Mouse (Mus musculus) adipocyte (in vitro differentiated cells): Measurements from ENCODE around the gene Mettl5.
A peak's percentile ranks its signal among the peaks of the same experiment; 100 is the strongest.
"Not testable (repeated sequence)": the region's sequence is repeated elsewhere in the genome, so short reads cannot be mapped to it uniquely, and the experiment has no call there.

Source experiments
- DNase-seq: peaks from one replicate; pipeline ENCODE4 v3.0.0-alpha.2; 2016; ENCODE audit warnings: low spot score

The Mettl5 gene

GRCm38 (mm10) chr2:69885451-69886305 is at the start of gene Mettl5:
Gene Mettl5, minus strand, starts transcription at chr2:69885615.
- DNase-seq: peak; percentile 87

DNA sequence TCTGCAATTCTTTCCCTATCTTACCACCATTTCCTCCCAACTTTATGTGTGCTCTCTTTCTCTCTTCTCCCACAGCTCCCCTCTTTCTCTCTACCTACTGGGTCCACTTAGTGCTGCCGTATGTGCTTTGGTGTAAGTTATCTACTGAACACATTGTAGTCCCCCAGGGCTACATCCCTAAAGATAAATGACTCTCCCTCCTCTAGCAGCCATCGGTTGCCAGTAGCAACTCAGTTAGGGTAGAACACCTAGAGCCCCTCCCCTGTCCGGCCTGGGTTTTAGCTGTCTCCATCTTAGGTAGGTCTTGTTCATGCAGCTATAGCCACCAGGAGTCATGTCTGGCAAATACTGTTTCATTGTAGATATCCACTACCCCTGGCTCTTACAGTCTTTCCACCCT is 39.5 kb upstream of the Mettl5 start:
- no peak for DNase-seq

GRCm38 (mm10) chr2:69917301-69917700 is 31.9 kb upstream of the Mettl5 start:
- no peak for DNase-seq

DNA sequence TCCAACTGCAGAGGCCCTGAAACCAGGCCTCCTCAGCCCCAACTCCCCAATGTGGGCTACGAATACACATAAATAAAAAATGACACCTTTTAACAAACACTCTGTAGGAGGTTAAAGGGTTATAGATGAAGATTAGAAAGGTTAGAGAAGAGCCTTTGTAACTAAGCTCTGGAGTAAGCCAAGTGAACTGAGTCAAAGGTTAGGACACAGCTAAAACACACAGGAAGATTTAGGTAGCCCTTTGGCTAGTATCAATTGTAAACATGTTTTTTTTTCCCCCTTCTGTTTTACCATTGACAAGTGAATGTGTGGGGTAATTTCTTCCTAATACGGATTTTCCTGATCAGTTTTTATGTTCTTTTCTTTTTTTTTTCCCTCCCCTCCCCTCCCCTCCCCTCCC is 27.4 kb upstream of the Mettl5 start:
- DNase-seq: no peak

DNA sequence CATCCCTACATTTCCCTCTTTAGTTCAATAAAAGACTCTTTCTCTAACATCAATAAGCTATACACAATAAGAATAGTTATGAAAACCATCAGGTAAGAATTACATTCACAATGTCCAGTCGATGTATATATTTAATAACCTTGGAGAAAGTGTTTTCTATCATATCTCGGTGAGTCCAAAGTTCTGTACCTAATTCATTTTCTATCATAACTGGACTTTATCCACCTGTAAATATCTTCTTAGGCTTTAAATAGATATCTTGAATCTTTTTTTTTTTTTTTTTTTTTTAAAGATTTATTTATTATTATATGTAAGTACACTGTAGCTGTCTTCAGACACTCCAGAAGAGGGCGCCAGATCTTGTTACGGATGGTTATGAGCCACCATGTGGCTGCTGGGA is 22.0 kb upstream of the Mettl5 start:
- not testable (repeated sequence) for DNase-seq

DNA sequence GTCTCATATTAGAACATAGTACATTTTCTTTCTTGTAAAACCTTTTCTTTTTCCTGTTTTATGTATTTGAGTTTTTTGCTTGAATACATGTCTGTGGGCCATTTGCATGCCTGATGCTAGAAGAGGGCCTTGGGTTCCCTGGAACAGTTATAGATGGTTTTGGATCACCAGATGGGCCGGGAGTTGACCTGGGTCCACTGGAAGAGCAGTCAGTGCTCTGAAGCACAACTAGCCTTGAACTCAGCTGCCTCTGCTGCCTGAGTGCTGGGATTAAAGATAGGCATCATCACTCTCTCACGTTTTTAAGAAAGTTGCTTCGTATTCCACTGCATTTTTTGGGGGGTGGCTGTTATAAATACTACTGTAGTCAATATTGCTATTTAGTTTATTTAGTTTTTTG is 18.1 kb upstream of the Mettl5 start:
- DNase-seq: no peak

DNA sequence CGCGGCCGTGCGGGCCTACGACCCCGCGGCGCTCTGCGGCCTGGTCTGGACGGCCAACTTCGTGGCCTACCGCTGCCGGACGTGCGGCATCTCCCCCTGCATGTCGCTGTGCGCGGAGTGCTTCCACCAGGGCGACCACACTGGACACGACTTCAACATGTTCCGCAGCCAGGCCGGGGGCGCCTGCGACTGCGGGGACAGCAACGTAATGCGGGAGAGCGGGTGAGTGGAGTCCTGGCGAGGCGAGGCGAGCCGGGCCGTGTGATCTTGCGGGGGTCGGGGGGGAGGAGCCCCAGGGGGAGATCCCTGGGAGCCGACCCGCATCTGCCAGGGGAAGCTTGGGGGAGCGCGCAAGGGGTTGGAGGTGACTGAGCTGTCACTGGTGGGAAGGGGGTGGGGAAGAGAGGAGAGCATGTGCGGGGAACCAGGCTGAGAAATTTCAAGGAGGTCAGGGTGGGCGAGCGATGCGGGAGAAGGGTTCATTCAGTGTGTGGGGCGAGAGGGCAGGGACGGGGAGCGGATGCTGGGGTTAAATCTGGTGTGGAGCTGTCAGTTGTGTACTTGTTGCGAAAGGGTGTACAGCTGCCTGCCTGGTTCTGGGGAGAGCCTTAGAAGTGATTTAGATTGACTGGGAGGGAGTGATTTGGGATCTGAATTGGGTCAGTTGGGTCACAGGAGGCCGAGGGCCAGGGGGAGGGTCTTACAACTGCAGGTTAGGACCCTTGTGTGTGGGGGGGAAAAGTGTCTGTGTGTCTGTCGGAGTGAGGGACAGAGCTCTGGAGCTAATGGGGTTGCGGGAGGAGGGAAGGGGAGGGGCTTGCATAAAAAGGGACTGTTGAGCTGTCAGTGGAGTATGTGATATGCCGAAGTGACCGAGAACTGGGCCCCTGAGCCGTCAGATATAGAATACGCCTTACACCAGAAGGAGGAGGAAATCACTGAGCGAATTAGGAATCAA is 12.5 kb upstream of the Mettl5 start:
- peak; percentile 73 for DNase-seq

GRCm38 (mm10) chr2:69897039-69897617 is 11.7 kb upstream of the Mettl5 start, which contains the start of gene Ubr3:
Gene Ubr3, plus strand, starts transcription at chr2:69897246.
- DNase-seq: peak; percentile 96

DNA sequence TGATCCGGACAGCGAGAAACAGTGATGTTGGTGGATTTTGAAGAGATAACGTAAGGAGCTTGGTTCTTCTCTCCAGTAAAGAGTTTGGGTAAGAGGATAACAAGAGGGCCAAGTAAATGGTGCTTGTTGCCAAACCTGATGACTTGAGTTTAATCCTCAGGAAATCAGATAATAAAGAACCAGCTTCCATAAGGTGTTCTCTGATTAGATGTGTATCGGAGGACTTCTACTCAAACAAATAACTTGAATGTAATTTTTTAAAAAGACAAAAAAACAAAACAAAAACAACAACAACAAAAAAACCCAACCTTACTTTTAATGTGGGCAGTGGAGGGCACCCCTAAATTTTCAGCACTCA is 10.8 kb upstream of the Mettl5 start:
- peak; percentile 11 for DNase-seq

- DNase-seq: no peak
Measured at GRCm38 (mm10) chr2:69895502-69896223, 10.2 kb upstream of the Mettl5 start.

DNA sequence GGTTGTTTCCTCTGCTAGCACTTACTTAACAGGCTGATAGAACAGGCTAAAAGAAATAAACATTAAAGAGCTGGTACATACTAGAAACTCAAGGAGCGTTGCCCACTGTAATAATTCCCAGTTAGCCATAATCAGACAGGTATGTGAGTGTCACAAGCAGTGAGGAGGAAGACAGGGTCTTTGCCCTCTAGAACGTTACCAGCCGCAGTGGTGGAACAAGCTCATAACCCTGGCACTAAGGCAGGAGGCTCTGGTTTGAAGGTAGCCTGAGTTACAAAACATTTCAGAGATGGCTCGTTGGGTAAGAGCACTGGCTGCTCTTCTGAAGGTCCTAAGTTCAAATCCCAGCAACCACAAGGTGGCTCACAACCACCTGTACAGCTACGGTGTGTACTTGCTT is 8.5 kb upstream of the Mettl5 start:
- DNase-seq: no peak

GRCm38 (mm10) chr2:69893145-69893544 is 7.7 kb upstream of the Mettl5 start:
- no peak for DNase-seq

GRCm38 (mm10) chr2:69890843-69891242 is 5.4 kb upstream of the Mettl5 start:
- no peak for DNase-seq

DNA sequence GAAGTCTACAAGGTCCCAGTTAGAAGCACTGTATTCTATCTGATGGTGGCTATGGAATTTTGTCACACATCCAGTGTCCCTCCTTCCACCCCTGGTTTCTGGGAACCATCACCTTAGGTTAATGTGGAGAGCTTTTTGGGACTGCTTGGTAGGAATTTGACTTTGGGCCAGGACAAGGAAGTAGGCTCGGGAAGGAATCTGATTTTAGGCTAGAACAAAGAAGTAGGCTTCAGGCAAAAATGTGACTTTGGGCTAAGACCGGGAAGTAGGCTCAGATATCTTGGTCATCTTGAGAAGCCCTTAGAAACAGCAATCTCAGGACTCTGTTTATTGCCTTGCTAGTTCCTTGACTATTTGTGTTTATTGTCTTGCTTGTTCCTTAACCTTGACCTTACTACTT is 3.5 kb upstream of the Mettl5 start:
- DNase-seq: no peak

DNA sequence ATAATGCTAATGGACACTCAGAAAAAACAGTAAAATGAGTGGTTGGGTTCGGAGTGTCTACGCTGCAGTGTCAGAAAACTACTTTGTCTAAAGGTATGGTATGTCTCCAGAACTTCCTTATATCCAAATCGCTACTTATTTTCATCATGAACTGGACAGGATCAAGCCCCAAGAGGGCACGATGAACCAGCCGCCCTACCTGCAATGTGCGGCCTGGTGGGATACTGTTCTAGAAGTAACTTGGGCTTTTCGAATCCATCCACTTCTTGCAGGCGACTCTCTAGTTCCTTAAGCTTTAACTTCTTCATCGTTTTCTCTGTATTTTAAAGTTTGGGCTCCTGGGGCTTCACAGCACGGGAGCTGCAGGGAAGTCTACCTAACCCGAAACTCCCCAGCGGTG is 365 bp downstream of the Mettl5 start:
- DNase-seq: no peak

DNA sequence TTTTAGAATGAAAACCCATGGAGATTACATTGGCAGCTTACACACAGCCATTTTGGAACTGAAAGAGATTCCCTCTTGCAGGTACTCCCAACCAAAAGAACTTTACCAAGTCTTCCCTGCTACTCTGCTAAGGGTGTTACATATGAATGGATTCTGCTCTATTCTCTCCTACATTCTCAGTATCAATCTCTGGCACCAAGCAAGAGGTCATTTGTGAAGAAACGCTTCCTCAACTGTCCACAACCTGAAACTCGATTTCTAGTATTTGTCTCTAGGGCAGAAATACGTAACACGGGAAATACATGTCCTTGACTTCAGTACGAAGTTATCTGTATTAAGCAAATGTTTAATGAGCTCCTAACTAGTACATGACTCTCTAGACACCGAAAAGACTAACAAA is 834 bp downstream of the Mettl5 start:
- no peak for DNase-seq

- DNase-seq: peak; percentile 22
Measured at GRCm38 (mm10) chr2:69883990-69884391, 1.4 kb downstream of the Mettl5 start.

GRCm38 (mm10) chr2:69862117-69862657 is 23.2 kb downstream of the Mettl5 start:
- peak; percentile 46 for DNase-seq

- DNase-seq: peak; percentile 95
Measured at GRCm38 (mm10) chr2:69861485-69862091, 23.8 kb downstream of the Mettl5 start, which contains the start of gene Ssb. Gene Ssb, plus strand, starts transcription at chr2:69861562.

DNA sequence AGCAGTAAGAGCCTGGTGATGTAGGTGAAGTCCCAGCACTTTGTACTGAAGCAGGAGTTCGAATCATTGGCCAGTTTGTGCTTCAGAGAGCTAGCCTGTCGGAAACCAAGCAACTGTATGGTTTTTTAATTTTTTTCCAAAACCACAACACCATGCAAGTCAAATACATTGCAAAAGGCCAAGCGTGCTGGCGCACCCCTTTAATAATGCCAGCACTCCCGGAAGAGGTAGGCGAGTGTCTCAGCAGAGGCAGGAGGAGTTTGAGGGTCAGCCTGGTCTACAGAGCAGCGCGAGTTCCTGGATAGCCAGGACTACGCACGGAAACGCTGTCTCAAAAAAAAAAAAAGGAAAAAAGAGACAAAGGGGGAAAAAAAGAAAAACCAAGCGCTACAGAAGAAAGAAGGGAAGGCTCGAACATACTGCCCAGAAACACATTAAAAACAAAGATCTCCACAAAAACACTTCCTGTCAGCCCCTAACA is 24.4 kb downstream of the Mettl5 start:
- no peak for DNase-seq

GRCm38 (mm10) chr2:69857882-69858281 is 27.5 kb downstream of the Mettl5 start:
- DNase-seq: peak; percentile 23
